Mouse (Mus musculus) kidney, postnatal 10 days (tissue): ENCODE data around the gene Klrb1a.
"Not testable (repeated sequence)": the region's sequence is repeated elsewhere in the genome, so short reads cannot be mapped to it uniquely, and the experiment has no call there.

Source experiments
- DNase-seq: peaks from one replicate; pipeline ENCODE4 v3.0.0; 2021; ENCODE audit warnings: mixed read lengths

Gene Klrb1a

GRCm38 (mm10) chr6:128623433-128623832 lies at the start of gene Klrb1a:
TSS of gene Klrb1a (minus strand) at chr6:128623533.
- DNase-seq, result not testable (repeated sequence)

DNA sequence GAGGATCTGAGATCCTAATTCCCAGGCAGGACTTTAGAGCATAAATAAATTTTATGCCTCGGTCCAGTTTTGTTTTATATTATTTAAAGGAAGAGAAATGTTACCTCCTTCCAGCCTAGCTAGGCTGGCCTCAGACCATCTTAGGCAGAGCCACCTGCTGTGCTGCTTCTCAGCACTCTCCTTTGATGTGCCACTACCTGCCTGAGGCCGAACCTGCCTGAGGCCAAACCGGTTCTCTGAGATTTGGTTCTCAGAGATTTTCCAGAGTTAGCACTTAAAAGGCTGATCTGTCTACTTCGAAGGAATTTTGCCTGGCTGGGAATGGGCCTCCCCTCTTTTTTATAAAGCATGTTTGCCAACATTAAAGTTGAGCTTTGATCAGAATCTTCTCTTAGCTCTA lies 46.6 kb upstream of the Klrb1a start:
- DNase-seq, result no peak

DNA sequence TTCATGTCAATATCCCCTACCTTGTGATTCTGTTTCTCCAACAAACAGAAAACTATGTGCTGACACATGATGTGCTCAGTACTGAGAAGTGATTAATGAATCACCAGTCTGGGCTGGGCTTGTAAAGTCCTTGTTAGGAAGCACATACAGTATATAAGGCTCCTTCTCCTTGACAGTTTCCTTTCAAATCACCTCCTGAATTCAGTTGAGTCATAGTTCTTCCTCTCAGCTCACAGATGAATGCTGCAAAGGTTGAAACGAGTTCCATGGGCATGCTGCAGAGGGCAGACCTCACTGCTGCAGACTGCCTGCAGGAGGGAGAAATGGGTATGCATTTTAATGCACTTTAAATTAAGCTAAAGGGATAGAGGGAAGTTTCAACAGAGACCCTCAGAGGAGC lies 38.9 kb upstream of the Klrb1a start, which contains the start of gene Clec2h:
Gene Clec2h (plus strand): TSS at position 180 of the 400 bp plus-strand sequence.
- DNase-seq, result peak; percentile 30

- no peak for DNase-seq
These were observed 37.9 kb upstream of the Klrb1a start for GRCm38 (mm10) chr6:128661249-128661648.

- DNase-seq, result no peak
These were observed 29.6 kb upstream of the Klrb1a start for GRCm38 (mm10) chr6:128652938-128653337.

- DNase-seq, result not testable (repeated sequence)
These were observed 27.5 kb upstream of the Klrb1a start for GRCm38 (mm10) chr6:128650827-128651226.

DNA sequence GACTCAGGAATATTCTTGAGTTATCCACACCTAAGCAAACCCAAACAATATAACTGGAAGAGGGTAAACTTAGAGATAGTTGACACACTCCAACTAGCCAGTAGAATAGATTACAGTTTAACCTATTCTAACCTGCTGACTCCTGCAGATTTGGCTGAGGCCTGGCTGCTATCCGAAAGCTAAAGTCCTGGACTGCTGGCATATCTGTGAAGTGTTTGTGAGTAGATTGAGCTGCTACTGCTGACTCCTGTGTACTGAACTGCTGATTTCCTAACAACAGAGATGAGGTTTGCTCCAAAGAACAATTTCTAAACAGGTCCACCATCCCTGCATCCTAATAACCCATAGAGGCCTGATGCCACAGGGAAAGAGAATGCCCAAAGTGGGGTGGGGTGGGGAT lies 26.9 kb upstream of the Klrb1a start:
- peak; percentile 19 for DNase-seq

GRCm38 (mm10) chr6:128649681-128650080 lies 26.3 kb upstream of the Klrb1a start:
- no peak for DNase-seq

DNA sequence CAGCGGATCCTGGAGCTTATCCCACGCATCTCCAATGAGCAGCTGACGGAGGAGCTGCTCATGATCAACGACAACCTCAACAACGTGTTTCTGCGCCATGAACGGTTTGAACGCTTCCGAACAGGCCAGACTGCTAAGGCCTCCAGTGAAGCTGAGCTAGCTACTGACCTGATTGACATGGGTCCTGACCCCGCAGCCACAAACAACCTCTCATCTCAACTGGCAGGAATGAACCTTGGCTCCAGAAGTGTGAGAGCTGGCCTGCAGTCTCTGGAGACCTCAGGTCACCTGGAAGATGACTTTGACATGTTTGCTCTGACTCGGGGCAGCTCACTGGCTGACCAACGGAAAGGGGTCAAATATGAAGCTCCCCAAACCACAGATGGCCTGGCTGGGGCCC lies 22.4 kb upstream of the Klrb1a start:
- DNase-seq, result not testable (repeated sequence)

- not testable (repeated sequence) for DNase-seq
These were observed 21.4 kb upstream of the Klrb1a start for GRCm38 (mm10) chr6:128644694-128645093.

GRCm38 (mm10) chr6:128643999-128644398 lies 20.7 kb upstream of the Klrb1a start:
- no peak for DNase-seq

GRCm38 (mm10) chr6:128641116-128641716 lies 17.9 kb upstream of the Klrb1a start:
- no peak for DNase-seq

DNA sequence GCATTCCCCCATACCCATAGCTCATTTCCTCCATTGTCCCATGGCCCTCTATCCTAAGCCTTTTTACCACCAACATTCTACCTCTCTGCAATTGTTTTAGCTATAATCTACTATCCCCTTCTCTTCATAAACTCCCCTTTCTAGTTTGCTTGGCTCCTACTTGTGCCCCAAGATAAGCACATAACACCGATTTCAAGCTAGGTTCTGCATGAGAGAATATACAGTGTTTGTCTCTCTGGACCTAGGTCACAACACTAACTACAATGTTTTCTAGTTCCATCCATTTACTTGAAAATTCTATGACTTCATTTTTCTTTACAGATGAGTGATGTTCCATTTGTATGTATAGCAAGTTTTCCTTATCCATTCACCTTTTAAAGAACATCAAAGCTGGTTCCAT lies 17.3 kb upstream of the Klrb1a start:
- no peak for DNase-seq

DNA sequence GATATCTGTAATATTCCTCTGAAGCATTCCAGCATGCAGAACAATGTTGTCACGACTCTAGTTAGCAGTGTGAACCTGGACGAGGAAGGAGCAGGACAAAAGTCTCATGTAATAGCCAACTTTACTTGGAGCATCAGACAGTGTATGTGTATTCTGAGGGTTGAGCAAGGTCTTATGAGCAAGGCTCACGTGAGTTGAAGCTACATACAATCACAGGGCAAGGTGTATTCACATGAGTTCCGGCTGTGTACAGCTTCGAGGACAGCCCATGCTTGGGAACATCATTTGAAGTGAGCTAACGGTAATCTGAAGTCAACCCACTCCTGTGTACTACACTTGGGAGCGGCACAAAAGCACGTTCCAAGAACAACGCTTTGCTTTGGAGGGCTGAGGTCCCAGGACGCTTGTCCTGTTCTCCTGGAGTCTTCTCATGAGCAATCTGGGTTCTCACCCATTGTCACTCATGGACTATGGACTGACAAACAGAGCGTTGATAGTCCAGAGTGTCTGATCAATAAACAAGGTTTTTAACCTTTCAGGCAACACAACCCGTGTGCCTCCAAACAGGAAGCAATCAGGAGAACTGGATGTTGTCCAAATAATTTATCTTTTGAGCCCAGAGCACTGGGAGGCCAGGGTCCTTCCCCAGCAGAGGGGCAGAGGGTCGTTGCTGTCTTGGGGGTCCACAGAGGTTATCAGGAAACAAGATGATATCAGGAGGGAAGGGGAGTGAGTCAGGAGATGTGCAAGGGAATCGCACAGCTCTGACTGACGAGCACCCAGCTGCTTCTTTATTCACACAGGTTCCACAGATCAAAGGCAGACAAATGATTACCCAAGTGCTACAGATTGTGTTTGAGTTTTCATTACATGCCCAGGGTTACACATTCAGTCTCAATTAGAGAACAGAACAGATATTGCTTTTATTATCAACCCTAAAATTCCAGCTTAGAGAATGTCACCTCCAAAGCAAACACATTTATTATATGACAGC lies 7.9 kb upstream of the Klrb1a start:
- not testable (repeated sequence) for DNase-seq

DNA sequence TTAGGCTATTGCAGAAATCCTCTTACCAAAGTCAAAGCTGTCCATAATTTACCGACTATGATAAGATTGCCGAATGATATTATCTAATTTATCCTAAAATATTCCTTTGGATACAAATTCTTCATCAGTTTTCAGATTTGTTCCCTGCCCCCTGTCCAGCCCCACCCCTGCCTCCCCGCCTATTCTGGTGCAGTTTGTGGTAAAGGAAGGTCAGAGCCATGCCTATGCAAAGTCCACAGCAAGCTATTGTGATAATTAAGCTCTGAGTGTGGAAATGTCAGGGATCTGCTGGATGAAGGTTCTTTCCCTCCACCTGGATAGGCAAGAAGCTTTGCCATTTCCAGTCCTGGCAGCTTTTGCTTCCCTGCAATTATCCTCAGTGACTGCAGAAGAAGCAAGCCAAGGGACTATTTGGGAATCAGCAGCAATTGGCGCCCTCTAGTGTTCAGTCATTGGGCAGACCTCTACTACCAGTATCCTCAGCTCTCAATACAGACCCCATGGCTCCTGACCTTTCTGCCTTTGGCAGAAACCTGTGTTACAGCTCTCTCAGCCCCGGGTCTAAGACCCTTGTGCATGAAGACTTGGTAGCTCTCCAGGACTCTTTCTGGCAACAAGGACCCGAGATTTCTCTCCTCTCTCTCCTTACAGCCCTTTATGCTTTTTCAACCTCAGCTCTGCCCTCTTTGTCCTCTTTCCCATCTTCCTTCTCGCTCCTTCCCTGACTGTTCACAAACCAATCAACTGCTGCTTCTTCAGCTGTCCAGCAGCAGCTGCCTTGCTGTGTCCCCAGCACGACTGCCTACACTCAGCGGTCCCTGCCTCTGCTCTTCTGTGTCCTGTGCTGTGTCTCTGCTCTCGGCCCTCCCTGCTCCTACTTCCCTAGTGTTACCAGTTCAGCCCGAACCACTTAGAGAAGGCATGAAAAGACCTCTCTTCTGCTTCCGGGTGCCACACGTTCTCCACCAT lies 6.7 kb upstream of the Klrb1a start:
- peak; percentile 66 for DNase-seq

GRCm38 (mm10) chr6:128625246-128625645 lies 1.9 kb upstream of the Klrb1a start:
- not testable (repeated sequence) for DNase-seq

DNA sequence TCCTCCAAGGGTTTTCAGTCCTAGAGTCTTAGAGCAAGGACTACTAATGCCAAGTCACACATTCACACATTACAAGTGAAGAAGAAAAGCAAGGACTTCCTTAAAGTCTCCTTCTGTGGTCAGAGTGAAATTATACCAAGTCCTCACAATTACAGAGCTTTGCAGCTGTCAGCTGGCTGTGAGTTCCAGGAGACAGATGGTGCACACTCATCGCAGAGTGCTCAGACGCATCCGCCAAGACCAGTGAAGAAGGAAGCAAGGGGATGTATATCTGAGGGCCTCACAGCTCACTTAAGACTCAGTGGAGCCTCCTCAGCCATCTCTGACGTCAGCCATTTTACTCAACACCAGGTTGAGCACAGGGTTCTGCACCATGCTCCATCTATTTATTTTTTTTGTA lies 1.1 kb upstream of the Klrb1a start:
- DNase-seq, result no peak

- DNase-seq, result no peak
These were observed 600 bp downstream of the Klrb1a start for GRCm38 (mm10) chr6:128622733-128623132.

- DNase-seq, result peak; percentile 13
These were observed 17.0 kb downstream of the Klrb1a start for GRCm38 (mm10) chr6:128606350-128606749.

DNA sequence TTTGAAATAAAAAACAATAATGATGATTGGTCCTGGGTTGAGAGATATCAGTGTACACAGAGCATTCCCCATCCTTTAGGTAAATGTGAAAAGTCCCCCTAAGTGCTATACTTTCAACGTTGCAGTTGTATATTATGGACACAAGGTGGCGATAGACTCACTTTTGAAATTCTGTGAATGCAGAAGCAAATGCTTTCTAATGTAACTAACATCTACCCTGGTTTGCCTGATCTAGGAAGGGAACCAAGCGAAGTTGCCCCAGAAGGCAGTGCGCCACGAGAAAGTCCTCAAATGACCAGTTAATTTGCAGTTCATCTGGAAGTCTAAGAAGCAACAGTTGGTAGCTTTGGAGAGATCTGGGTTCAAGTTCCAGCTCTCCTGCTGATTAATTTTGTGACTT lies 18.8 kb downstream of the Klrb1a start:
- peak; percentile 33 for DNase-seq

DNA sequence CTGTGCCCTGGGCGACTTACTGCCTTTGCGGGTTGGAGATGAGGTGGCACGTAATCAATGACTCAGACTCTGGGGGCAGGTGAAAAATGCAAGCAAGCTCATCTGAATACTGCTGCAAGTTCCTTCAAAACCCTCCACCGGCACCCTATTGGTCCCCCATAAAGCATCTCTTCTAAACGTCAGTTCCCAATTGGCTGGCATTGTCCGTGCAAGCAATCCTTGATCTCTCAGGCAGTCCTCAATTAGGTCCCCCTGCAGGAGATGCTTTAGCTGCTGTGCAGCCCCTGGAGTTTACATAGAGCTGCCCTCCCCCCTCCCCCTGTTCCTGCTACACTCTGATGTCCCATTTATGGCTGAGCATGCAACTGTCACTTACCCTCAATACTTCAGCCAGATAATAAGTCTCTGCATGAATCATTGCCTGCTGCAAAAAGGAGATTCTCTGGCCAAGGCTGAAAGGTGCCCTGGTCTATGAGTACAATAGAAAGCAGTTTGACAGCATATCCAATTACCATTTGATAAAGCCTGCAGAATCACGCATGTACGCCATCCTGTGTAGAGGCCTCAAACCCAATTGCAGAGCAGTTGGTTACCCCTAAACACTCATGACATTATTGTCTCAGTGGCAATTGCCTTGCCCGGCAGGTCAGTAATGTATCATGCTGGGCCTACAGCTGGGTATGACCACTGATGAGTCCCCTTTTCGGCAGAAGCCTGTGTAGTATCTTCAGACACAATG lies 20.7 kb downstream of the Klrb1a start:
- no peak for DNase-seq

- DNase-seq, result peak; percentile 27
These were observed 21.3 kb downstream of the Klrb1a start for GRCm38 (mm10) chr6:128602026-128602425.
